Mouse (Mus musculus) testis, adult 2 months (tissue): ENCODE measurements around the gene Crhbp. TPM values are rescaled to one million over a fixed set of nuclear protein-coding genes. Genes with fewer than 3 reads are reported as not detected.
A peak's percentile ranks its signal among the peaks of the same experiment; 100 is the strongest.

Source experiments
- H3K27ac ChIP-seq: fragments of 200-500 bp; 2 replicates; pipeline ENCODE4 v1.5.1; 2012; ENCODE audit warnings: low read depth, low read length; ENCODE audit not compliant: control insufficient read depth, insufficient read depth
- H3K27me3 ChIP-seq: fragments of 200-500 bp; 2 replicates; pipeline ENCODE4 v1.6.1; 2012; ENCODE audit warnings: mild to moderate bottlenecking, low read length, moderate library complexity; ENCODE audit not compliant: control insufficient read depth, insufficient read depth
- H3K36me3 ChIP-seq: fragments of 200-500 bp; 2 replicates; pipeline ENCODE4 v1.6.1; 2012; ENCODE audit warnings: mild to moderate bottlenecking, low read length; ENCODE audit not compliant: control insufficient read depth, insufficient read depth
- H3K4me1 ChIP-seq: fragments of 200-500 bp; 2 replicates; pipeline ENCODE4 v1.6.1; 2012; ENCODE audit warnings: low read length; ENCODE audit not compliant: control insufficient read depth, insufficient read depth
- H3K4me3 ChIP-seq: fragments of 200-500 bp; 2 replicates; pipeline ENCODE4 v1.5.1; 2012; ENCODE audit warnings: low read depth, mild to moderate bottlenecking, low read length, moderate library complexity, mixed read lengths; ENCODE audit not compliant: control insufficient read depth
- CTCF ChIP-seq: fragments of 200-500 bp; IDR thresholded peaks from 2 replicates; pipeline ENCODE4 v1.5.1; 2012; ENCODE audit warnings: low read depth, mild to moderate bottlenecking, inconsistent platforms, low read length, moderate library complexity; ENCODE audit not compliant: control insufficient read depth, insufficient read depth, insufficient replicate concordance
- POLR2A ChIP-seq: fragments of 200-500 bp; IDR thresholded peaks from 2 replicates; pipeline ENCODE4 v1.6.1; 2012; ENCODE audit warnings: low read depth, mild to moderate bottlenecking, inconsistent platforms, low read length, moderate library complexity; ENCODE audit not compliant: control insufficient read depth
- polyA plus RNA-seq: library from polyadenylated mRNA; depleted of rRNA; stranded (reverse); fragments of >200 nt; gene quantifications from 2 replicates; pipeline ENCODE4 v1.2.3, GENCODE M21; 2012

The Crhbp gene
- polyA plus RNA-seq, 1 experiment, result 0.10 TPM

DNA sequence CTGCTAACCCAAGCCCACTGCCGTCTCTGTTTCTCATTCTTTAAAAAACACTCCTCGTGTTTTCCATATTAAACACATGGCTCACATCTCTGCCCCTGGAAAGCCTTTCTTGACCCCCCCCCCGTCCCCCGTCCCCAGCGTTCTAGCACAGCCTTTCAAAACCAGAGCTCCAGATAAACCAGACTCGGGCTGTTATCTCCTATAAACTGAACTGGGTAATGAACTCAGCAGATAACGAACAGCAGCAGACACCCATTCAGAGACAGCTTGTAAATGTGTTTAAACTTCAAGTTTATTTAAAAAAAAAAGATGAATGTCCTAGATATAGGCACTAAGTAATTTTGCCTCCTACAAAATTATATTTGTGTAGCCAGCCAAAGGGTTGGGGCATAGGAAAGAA is 30.4 kb upstream of the Crhbp start:
- no peaks in the 10 kb centered on the region for H3K36me3 ChIP-seq
- TF ChIP-seq CTCF (no peak), POLR2A (no peak)
- no peaks in the 10 kb centered on the region for H3K27me3 ChIP-seq
- H3K27ac ChIP-seq, result no peak overlapping the region
- H3K4me3 ChIP-seq, result no peak overlapping the region
- peaks cover 2% of the 10 kb centered on the region; the same call in 1 of the 2 replicates for H3K4me1 ChIP-seq

DNA sequence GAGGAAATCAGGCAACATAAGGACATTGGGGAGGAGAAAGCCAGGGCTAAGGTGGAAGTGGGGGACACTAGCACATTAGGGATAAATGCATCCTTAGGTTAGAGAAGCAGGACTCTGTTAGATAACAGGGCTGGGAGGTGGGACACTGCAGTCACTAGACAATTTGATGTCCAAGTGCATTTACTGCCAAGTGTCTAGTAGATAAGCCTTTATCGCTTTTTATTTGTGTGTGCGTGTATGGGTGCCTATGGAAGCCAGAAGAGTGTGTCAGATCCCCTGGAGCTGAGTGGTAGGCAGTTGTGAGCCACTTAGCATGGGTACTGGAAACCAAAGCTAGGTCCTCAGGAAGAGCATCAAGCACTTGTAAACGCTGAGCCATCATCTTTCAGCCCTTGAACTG is 29.6 kb upstream of the Crhbp start:
- Histone ChIP-seq H3K4me1 (peaks cover 2% of the 10 kb centered on the region; the same call in 1 of the 2 replicates), H3K36me3 (no peaks in the 10 kb centered on the region), H3K27ac (no peak overlapping the region), H3K27me3 (no peaks in the 10 kb centered on the region), H3K4me3 (no peak overlapping the region)
- TF ChIP-seq CTCF (no peak), POLR2A (no peak)

DNA sequence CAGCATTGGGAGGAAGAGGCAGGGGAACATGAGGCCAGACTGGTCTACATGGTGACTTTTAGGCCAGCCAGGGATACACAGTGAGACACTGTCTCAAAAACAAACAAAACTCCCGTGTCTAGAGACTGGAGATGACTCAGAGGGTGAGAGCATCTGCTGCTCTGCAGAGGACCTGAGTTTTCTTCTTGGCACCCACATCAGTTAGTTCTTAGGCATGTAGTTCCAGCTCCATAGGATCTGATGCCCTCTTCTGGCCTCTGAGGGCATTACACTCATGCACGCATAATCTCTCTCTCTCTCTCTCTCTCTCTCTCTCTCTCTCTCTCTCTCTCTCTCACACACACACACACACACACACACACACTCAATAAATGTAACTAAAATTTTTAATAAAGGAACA is 26.2 kb upstream of the Crhbp start:
- H3K27me3 ChIP-seq, result no peaks in the 10 kb centered on the region
- no peak overlapping the region for H3K27ac ChIP-seq
- H3K4me3 ChIP-seq, result no peak overlapping the region
- H3K36me3 ChIP-seq, result no peaks in the 10 kb centered on the region
- H3K4me1 ChIP-seq, result peaks cover 9% of the 10 kb centered on the region
- TF ChIP-seq CTCF (no peak), POLR2A (no peak)

DNA sequence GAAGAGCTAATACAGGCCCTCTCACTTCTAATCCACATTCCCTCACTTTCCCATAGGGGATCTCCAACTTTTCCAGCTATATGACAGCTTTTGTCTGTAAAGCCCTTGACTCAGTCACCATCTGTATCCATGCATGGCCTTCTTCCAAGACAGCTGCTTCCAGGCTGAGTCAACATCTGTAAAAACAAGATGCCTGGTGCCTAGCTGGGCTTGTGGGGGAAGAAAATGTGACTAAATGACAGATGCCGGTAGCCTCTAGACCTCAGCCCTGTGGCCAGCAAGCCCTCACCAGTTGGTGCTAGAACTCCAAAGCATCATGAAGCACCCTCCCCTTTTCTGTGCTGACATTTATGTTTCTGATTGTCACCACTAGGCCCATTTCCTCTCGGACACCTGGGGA is 6.8 kb upstream of the Crhbp start:
- H3K4me1 ChIP-seq, result no peaks in the 10 kb centered on the region
- no peaks in the 10 kb centered on the region for H3K36me3 ChIP-seq
- H3K27ac ChIP-seq, result no peak overlapping the region
- no peak for TF ChIP-seq CTCF
- TF ChIP-seq POLR2A, result no peak
- no peak overlapping the region for H3K4me3 ChIP-seq
- no peaks in the 10 kb centered on the region for H3K27me3 ChIP-seq

DNA sequence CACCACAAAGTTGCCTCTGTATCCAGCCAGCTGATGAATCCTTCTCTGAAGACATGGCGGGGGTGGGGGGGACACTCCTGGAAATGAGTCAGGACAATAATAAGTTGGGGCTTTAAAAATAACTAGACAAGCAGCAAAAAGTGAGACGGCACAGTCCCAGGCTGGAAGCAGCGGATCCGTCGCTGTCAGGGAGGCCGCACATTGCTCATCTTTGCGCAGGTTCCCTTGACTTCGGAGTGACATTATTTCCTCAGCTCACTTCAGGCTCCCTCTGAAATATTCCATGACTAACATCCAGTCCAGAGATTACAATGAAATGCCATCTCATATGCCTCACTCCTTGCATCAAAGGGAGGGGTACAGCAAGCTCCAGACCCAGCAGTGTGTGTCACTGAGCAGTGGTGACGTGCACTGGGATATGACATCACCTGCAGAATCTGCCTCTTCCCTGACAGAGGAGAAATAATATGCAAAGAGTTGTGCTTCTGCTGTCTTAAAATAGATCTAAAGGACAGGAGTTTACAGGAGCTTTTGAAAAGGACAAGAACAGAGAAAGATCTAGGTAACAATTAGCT is 6.0 kb upstream of the Crhbp start:
- no peak overlapping the region for H3K27ac ChIP-seq
- H3K27me3 ChIP-seq, result no peaks in the 10 kb centered on the region
- no peak for TF ChIP-seq CTCF
- TF ChIP-seq POLR2A, result no peak
- H3K36me3 ChIP-seq, result no peaks in the 10 kb centered on the region
- H3K4me3 ChIP-seq, result no peak overlapping the region
- H3K4me1 ChIP-seq, result no peaks in the 10 kb centered on the region

DNA sequence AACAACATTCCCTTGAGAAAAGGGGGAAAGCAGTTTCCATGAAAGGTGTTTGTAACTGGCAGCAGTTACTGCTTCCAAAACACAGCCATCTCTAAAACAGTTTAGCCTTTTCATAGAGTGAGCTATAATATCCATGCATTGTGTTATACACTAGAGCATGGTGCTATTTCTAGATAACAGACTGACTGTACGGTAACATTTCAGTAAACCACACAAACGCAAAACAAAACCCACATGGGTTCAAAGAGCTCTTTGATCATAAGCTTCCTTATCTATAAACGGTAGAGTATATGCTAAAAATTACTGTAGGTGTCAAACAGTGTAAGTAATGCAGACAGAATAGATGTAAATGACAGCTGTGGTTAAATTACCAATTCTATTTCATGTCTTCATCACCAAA is 5.0 kb upstream of the Crhbp start:
- no peaks in the 10 kb centered on the region; the same call in 1 of the 2 replicates for H3K27me3 ChIP-seq
- H3K4me3 ChIP-seq, result no peak overlapping the region
- H3K36me3 ChIP-seq, result no peaks in the 10 kb centered on the region
- H3K4me1 ChIP-seq, result peaks cover under 1% of the 10 kb centered on the region; the same call in 1 of the 2 replicates
- H3K27ac ChIP-seq, result no peak overlapping the region
- no peak for TF ChIP-seq CTCF
- TF ChIP-seq POLR2A, result no peak

DNA sequence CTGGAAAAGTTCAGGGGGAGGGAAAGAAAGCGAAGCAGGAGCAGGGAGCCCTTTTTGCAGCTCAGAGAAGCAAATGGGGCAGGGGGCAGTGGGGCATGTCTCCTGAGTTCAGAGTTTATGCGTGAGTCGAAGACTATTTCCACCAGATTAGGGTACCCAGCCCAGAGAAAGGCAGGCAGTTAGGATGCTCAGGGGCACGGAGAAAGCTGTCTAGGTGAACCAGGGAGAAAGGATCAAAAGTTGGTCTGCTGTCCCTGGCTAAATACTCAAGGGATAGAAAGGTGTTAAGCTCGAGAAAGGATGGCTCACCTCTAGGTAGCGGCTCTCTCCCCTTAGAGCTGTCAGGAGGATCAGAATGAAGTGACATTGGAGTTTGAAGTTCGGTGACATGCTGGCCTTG is 433 bp downstream of the Crhbp start:
- no peak overlapping the region; the same call in 1 of the 2 replicates for H3K4me3 ChIP-seq
- TF ChIP-seq POLR2A (no peak), CTCF (no peak)
- no peak overlapping the region for H3K27ac ChIP-seq
- H3K27me3 ChIP-seq, result no peaks in the 10 kb centered on the region; the same call in 1 of the 2 replicates
- H3K36me3 ChIP-seq, result no peaks in the 10 kb centered on the region
- H3K4me1 ChIP-seq, result peaks cover 7% of the 10 kb centered on the region

DNA sequence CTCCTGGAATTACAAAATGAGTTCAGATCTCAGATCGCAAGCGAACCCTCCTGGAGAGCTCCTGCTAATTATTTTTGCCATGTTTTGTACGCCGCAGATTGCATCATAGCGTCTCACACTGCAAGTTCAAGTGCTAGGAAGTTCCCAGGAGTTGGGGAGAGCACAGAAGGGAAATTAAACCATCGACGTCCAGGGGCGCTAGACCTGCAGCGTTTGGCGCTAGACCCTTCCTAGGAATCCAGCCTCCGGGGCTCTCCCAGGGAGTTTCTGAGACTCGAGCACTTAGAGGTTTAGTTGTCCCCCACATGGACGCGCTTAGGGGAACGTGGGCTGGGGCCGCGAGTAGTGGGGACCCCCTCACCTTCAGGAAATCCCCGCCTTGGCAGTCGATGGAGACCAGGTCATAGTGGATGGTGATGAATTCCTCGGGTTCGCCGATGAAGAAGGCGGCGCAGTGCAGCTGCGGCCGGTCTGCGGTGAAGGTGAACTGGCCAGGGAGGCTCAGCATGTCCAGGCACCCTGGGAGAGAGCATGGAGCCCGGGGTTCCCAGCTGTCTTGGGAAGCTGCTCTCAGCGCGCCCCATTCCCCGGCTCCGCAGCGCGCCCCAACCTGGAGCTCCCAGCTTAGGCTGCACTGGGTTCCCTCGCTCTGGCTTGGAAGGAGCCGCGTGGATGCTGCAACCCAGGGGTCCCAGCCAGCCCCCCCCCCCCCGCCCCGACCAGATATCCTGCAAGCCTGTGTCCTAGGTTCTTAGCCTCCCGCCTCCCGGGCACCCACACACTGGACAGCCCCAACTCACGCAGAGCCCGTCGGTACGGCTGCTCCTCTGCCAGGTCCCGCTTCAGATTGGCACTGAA is 1.1 kb downstream of the Crhbp start:
- no peak overlapping the region for H3K27ac ChIP-seq
- H3K4me3 ChIP-seq, result peak overlapping the region; percentile 44
- no peaks in the 10 kb centered on the region for H3K36me3 ChIP-seq
- H3K4me1 ChIP-seq, result peaks cover 7% of the 10 kb centered on the region
- no peaks in the 10 kb centered on the region; the same call in 1 of the 2 replicates for H3K27me3 ChIP-seq
- no peak for TF ChIP-seq CTCF
- TF ChIP-seq POLR2A, result no peak
